Mouse (Mus musculus) adrenal gland, postnatal 25 days (tissue): ENCODE results near the gene Rbm46. TPM values are rescaled to one million over a fixed set of nuclear protein-coding genes. Genes with fewer than 3 reads are reported as not detected.

Experiments used
- total RNA-seq: library from RNA; stranded (reverse); gene quantifications from 2 replicates; pipeline ENCODE4 v1.2.3, GENCODE M21; 2021

Gene Rbm46
- total RNA-seq, 1 experiment from 2014 or later: 1.4 TPM

Other genes starting within 250 kb of the Rbm46 start
- 0.06 TPM in 1 of 2 replicates, not detected in the other for gene Lrat, start 27.5 kb upstream of the Rbm46 start, total RNA-seq
- 0.24 and 23.1 TPM in 2 replicates for gene Fgg, start 131.2 kb upstream of the Rbm46 start, total RNA-seq
- 0.18 and 34.4 TPM in 2 replicates for gene Fga, start 149.6 kb upstream of the Rbm46 start, total RNA-seq
- gene Fgb, start 173.4 kb upstream of the Rbm46 start, total RNA-seq: 17.5 TPM in 1 of 2 replicates, not detected in the other
- gene Plrg1, start 179.0 kb upstream of the Rbm46 start, total RNA-seq: 50.1 and 51.6 TPM in 2 replicates